Mouse (Mus musculus) midbrain, embryonic 16.5 days (tissue): ENCODE measurements around the gene Ahcyl2. TPM values are rescaled to one million over a fixed set of nuclear protein-coding genes. Genes with fewer than 3 reads are reported as not detected.

Source experiments
- polyA plus RNA-seq: library from polyadenylated mRNA; unstranded; fragments of >200 nt; fragmentation: Nextera tagmentation; extraction: Ambion mirVana; gene quantifications from 2 replicates; pipeline ENCODE4 v1.2.1, GENCODE M21; 2015

Gene Ahcyl2
- polyA plus RNA-seq, 1 experiment from 2014 or later = 17.6 TPM

Other genes with a start within 250 kb of the Ahcyl2 start
- 1.5 and 1.7 TPM in 2 replicates for gene Irf5, start 241.4 kb upstream of the Ahcyl2 start, polyA plus RNA-seq
- gene Tnpo3, start 158.1 kb upstream of the Ahcyl2 start, polyA plus RNA-seq = 92.5 and 97.6 TPM in 2 replicates
- gene Tspan33, start 73.8 kb upstream of the Ahcyl2 start, polyA plus RNA-seq = 10.1 and 10.3 TPM in 2 replicates
- 8.8 TPM in 2 replicates for gene Smo, start 32.5 kb upstream of the Ahcyl2 start, polyA plus RNA-seq
- gene Strip2, start 149.0 kb downstream of the Ahcyl2 start, polyA plus RNA-seq = 4.2 and 4.4 TPM in 2 replicates